Mouse (Mus musculus) kidney, adult 11 months (tissue): ENCODE measurements around the gene Alg3.

Experiments
- DNase-seq: peaks from one replicate; pipeline ENCODE4 v3.0.0; 2022

Gene Alg3

GRCm38 (mm10) chr16:20600511-20600910 lies 11.0 kb downstream of the Alg3 start:
- no peak for DNase-seq

GRCm38 (mm10) chr16:20596687-20597441 lies 14.7 kb downstream of the Alg3 start:
- DNase-seq = no peak

- no peak for DNase-seq
Observed at GRCm38 (mm10) chr16:20595737-20596136, 15.8 kb downstream of the Alg3 start.

- DNase-seq = no peak
Observed at GRCm38 (mm10) chr16:20595060-20595673, 16.4 kb downstream of the Alg3 start.

- no peak for DNase-seq
Observed at GRCm38 (mm10) chr16:20591076-20591705, 20.3 kb downstream of the Alg3 start.

- no peak for DNase-seq
Observed at GRCm38 (mm10) chr16:20590680-20591038, 20.9 kb downstream of the Alg3 start.

- no peak for DNase-seq
Observed at GRCm38 (mm10) chr16:20589939-20590679, 21.4 kb downstream of the Alg3 start.

GRCm38 (mm10) chr16:20589366-20589938 lies 22.1 kb downstream of the Alg3 start, which contains the start of gene Vwa5b2:
TSS of gene Vwa5b2 (plus strand) at chr16:20589471.
- DNase-seq = no peak

- DNase-seq = no peak
Observed at GRCm38 (mm10) chr16:20565075-20565474, 46.5 kb downstream of the Alg3 start.

- no peak for DNase-seq
Observed at GRCm38 (mm10) chr16:20557381-20557780, 54.2 kb downstream of the Alg3 start.
